Comparison of ENCODE assay signal across 18 mouse cellular contexts in the genomic region with DNA sequence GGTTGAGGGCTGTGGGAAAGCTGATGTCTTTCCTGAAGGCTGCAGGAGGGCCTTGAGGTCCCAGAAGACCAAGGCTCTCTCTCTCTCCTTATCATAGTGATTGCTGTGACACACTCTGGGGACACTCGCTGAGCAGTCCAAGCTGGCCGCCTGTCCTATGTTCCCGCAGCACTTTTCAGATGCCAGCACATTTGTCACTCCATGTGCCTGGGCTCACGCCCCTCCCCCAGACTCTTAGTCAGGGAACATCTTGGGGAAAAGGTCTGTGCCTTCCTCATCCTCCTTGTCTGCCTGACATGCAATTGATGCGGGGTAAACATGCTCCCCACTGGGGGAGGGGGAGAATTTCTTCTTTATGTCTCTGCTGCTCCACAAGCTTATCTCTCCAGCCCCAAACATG. TPM values are rescaled to one million over a fixed set of nuclear protein-coding genes. Genes with fewer than 3 reads are reported as not detected.
"Had no signal": no experiment of that assay in that cellular context is flagged by ENCODE, and none has a peak within 500 bp of the region (broad histone marks: within the 10 kb centered on the region; RNA-seq: fewer than 3 reads in every experiment).

No protein-coding gene starts in this region.

- H3K36me3 ChIP-seq: limb, embryonic 10.5 days had no signal

- H3K27me3 ChIP-seq: midbrain, embryonic 15.5 days; neural tube, embryonic 13.5 days had no signal

- ATAC-seq: midbrain, embryonic 15.5 days had no signal

- H3K9ac ChIP-seq: liver, embryonic 13.5 days; midbrain, embryonic 15.5 days; neural tube, embryonic 13.5 days had no signal

- H3K4me3 ChIP-seq: left cerebral cortex, adult 2 months; limb, embryonic 10.5 days; liver, embryonic 13.5 days; megakaryocyte, embryonic 14.5 days; midbrain, embryonic 15.5 days; neural tube, embryonic 13.5 days had no signal

- H3K27ac ChIP-seq: kidney, postnatal 0 days; left cerebral cortex, adult 2 months; limb, embryonic 10.5 days; liver, embryonic 13.5 days; macrophage; midbrain, embryonic 15.5 days; neural tube, embryonic 13.5 days had no signal

- H3K9me3 ChIP-seq: limb, embryonic 10.5 days; liver, embryonic 13.5 days; midbrain, embryonic 15.5 days; neural tube, embryonic 13.5 days had no signal

- DNase-seq: kidney, adult 11 months; kidney, adult 9 months; liver, embryonic 13.5 days; lung, adult 2 months; lung, postnatal 10 days; retina, postnatal 1 day; right cerebral cortex, postnatal 4 days; spleen, adult 18-20 months; thymus, adult 18-20 months; thymus, postnatal 25 days had no signal

- H3K4me2 ChIP-seq: midbrain, embryonic 11.5 days; midbrain, embryonic 15.5 days; neural tube, embryonic 13.5 days had no signal

RNA-seq across cellular contexts. Expression of a gene that starts 5.2 kb away (rescaled TPM):
- polyA plus RNA-seq: macrophage had no signal

RNA-seq across cellular contexts. Expression of a gene that starts 31.9 kb away (rescaled TPM):
- polyA plus RNA-seq: limb, embryonic 10.5 days; macrophage had no signal
